Mouse (Mus musculus) E14TG2a.4 (cell line): ENCODE results near the gene Anp32e.

ENCODE experiments used
- CTCF ChIP-seq: conservative IDR thresholded peaks from 2 replicates; pipeline ENCODE4 v1.5.1; 2014; ENCODE audit warnings: low read length
- NANOG ChIP-seq: IDR thresholded peaks from 2 replicates; pipeline ENCODE4 v1.6.1; 2014; ENCODE audit warnings: borderline replicate concordance, low read length, mixed read lengths

DNA sequence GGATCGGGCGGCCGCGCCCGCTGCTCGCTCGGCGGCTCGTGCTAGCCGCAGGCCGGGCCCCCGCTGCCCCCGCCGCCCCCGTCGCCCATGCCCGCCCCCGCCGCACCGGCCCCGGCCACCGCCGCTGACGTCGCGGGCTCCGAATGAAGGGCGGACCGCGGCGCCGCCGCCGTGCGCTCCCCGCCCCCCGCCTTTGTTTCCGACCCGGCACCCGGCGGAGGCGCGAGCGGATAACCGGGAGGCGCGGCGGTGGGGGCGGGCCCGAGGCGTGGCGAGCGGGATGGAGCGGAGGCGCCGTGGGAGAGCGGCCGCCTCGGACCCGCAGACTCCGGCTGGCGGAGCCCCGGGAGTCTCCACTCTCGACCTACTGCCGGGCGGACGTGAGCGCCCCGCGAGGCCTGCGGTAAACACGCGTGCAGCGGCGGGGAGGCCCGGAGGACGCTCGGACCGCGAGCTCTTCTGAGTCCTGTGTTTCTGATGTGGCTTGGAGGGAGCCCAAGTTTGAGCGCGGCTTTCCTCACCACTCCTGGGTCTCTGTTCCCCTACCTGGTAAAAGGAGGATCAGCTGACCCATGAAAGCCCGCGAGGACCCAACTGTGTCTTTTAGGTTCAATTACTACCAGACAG is 66.9 kb downstream of the Anp32e start, which contains the start of gene Plekho1:
- no peak for TF ChIP-seq CTCF
- no peak for TF ChIP-seq NANOG
